Mouse (Mus musculus) lung, embryonic 15.5 days (tissue): ENCODE data around the gene Nxpe2. TPM values are rescaled to one million over a fixed set of nuclear protein-coding genes. Genes with fewer than 3 reads are reported as not detected.
"Not testable (repeated sequence)": the region's sequence is repeated elsewhere in the genome, so short reads cannot be mapped to it uniquely, and the experiment has no call there.

Experiments
- ATAC-seq: fragments of 200-750 bp; cut with Nextera tagmentation; 2 replicates; pipeline ENCODE4 v1.8.0; 2017; ENCODE audit warnings: moderate number of reproducible peaks, borderline replicate concordance; ENCODE audit not compliant: low FRiP score, low TSS enrichment; ENCODE audit errors: extremely low read depth
- H3K27ac ChIP-seq: fragments of 300-500 bp; sonication (generic); 2 replicates; pipeline ENCODE4 v1.5.1; 2015; ENCODE audit warnings: moderate library complexity, mild to moderate bottlenecking, inconsistent platforms
- H3K27me3 ChIP-seq: fragments of 300-500 bp; sonication (generic); 2 replicates; pipeline ENCODE4 v1.6.1; 2015; ENCODE audit warnings: inconsistent platforms
- H3K36me3 ChIP-seq: fragments of 300-500 bp; sonication (generic); 2 replicates; pipeline ENCODE4 v1.6.1; 2015; ENCODE audit warnings: inconsistent platforms
- H3K4me1 ChIP-seq: fragments of 300-500 bp; sonication (generic); 2 replicates; pipeline ENCODE4 v1.6.1; 2015; ENCODE audit warnings: inconsistent platforms
- H3K4me2 ChIP-seq: fragments of 300-500 bp; sonication (generic); 2 replicates; pipeline ENCODE4 v1.6.1; 2015; ENCODE audit warnings: inconsistent platforms, mild to moderate bottlenecking, moderate library complexity
- H3K4me3 ChIP-seq: fragments of 300-500 bp; sonication (generic); 2 replicates; pipeline ENCODE4 v1.5.1; 2015; ENCODE audit warnings: mild to moderate bottlenecking, inconsistent platforms
- H3K9ac ChIP-seq: fragments of 300-500 bp; sonication (generic); 2 replicates; pipeline ENCODE4 v1.6.1; 2015; ENCODE audit warnings: inconsistent platforms
- H3K9me3 ChIP-seq: fragments of 300-500 bp; sonication (generic); 2 replicates; pipeline ENCODE4 v1.6.1; 2016; ENCODE audit warnings: inconsistent platforms
- WGBS: fragments of 180-500 bp; shearing (Covaris S2); methylation state at CpG from one replicate; pipeline ENCODE4 v1.1.7; 2015; 5-methylcytosine and 5-hydroxymethylcytosine counted together
- polyA plus RNA-seq: library from polyadenylated mRNA; unstranded; fragments of >200 nt; fragmentation: Nextera tagmentation; extraction: Ambion mirVana; gene quantifications from 2 replicates; pipeline ENCODE4 v1.2.1, GENCODE M21; 2015

The Nxpe2 gene
- polyA plus RNA-seq, 1 experiment from 2014 or later = 0.97 TPM

DNA sequence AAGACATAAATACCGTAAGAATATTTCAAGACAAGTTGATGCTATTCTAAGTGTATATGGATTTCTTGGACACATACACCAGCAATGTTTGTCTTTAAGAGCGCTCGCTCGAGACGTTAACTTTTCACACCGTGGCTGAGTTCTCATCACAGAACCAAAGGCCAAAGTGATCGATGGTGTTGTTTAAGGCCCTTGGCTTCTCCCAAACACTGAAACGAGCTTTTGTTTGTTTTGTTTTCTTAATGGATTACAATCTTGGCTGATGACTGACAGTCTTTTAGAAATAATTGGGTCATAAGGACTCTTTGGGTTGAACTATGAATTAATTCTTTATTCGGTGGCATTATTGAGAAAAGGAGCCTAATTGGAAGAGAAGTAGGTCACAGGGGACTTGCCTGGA is 7.8 kb downstream of the Nxpe2 start:
- 50% methylated on average over 9 of the region's 9 CpGs for WGBS
- Histone ChIP-seq H3K27ac (no peak overlapping the region), H3K27me3 (no peaks in the 10 kb centered on the region), H3K9ac (no peak overlapping the region), H3K36me3 (no peaks in the 10 kb centered on the region), H3K4me2 (no peak overlapping the region), H3K4me1 (no peaks in the 10 kb centered on the region), H3K4me3 (no peak overlapping the region), H3K9me3 (no peaks in the 10 kb centered on the region)
- no peak for ATAC-seq

DNA sequence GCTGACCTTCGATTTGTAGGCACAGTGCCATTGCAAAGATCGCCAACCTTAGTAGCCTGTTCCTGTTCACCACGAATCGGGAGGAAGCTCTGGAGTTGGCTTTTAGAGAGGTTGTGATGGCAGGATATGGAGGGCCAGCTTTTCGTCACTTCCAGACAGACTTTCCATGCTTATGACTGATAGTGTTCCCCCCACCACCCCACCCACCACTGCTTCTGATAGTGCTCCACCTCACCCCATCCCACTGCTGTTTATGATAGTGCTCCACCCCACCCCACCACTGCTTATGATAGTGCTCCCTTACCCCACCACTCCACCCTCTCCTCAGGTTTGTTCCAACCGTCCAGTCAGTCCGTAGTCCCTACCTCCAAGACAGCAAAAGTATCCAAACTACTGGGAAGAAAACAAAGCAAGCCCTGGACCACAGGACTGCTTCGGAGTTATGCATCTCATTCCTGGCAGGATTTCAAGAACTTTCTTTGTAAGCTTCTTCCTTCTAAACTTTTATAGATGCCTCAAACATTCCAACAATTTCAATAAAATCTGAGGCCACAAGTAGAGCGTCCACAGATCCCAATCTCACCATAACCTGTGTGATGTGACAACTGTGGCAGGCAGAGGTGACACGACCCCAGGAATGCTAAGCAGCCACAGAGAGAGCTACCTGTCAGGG is 12.4 kb downstream of the Nxpe2 start:
- no peak overlapping the region for H3K27ac ChIP-seq
- no peak overlapping the region for H3K4me3 ChIP-seq
- H3K9ac ChIP-seq = no peak overlapping the region
- no peaks in the 10 kb centered on the region for H3K4me1 ChIP-seq
- 58% methylated on average over 10 of the region's 10 CpGs for WGBS
- no peak overlapping the region for H3K4me2 ChIP-seq
- no peaks in the 10 kb centered on the region for H3K27me3 ChIP-seq
- no peaks in the 10 kb centered on the region for H3K36me3 ChIP-seq
- peak; percentile 35; the same call in 1 of the 2 replicates for ATAC-seq
- H3K9me3 ChIP-seq = no peaks in the 10 kb centered on the region

DNA sequence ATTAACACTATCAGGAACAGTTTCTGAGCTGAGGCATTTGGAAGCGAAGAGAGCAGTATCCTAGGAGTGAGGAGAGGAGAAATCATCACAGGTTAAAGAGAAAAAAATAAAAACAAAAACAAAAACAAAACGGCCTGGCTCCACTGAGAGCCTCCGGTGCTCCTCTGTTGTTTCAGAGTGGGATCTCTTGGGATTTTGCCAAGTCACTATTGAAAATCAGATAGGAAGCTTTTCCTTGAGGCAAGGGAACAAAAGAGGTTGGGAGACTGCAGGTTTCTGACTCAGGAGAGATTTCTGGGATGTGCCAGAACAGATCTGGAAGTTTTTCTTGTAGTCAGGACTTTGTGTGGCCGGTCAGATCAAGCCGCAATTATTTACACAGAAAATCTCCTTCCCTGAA is 13.7 kb downstream of the Nxpe2 start:
- no peak overlapping the region for H3K9ac ChIP-seq
- 52% methylated on average over 5 of the region's 5 CpGs for WGBS
- no peak overlapping the region for H3K27ac ChIP-seq
- H3K4me2 ChIP-seq = no peak overlapping the region
- H3K36me3 ChIP-seq = no peaks in the 10 kb centered on the region
- no peaks in the 10 kb centered on the region for H3K4me1 ChIP-seq
- H3K9me3 ChIP-seq = no peaks in the 10 kb centered on the region
- H3K4me3 ChIP-seq = no peak overlapping the region
- H3K27me3 ChIP-seq = no peaks in the 10 kb centered on the region
- no peak for ATAC-seq

DNA sequence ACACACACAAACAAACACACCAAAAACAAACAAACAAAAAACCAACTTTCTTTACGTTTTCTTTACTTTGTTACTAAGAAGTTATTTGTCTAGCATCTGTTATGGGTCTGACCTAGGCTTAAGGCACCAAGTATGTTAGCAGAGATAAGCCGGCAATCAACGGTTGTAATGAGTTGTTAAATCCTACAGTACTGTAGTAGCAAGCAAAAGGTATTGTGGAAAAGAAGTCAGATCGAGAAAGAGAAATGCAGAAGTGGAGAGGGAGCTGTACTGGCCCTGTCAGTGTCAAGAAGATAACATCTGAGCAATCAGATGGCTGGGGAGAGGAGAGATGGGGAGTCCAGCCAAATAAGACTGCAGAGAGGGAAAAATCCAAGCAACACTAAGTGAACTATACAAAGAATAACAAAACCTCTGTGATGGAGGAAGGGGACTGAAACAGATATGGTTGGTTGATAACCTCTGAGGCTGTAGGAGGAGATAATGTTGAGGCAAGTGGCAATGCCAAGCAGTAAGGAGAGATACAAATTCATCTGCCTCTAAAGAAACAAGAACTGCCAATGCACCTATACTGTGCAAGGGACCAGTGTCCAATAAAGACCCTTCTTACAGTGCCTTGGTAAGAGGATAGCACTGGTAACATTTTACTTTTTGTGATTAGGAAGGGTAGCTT is 14.3 kb downstream of the Nxpe2 start:
- 49% methylated on average over 4 of the region's 4 CpGs for WGBS
- H3K27me3 ChIP-seq = no peaks in the 10 kb centered on the region
- ATAC-seq = no peak
- no peak overlapping the region for H3K9ac ChIP-seq
- H3K4me3 ChIP-seq = no peak overlapping the region
- H3K36me3 ChIP-seq = no peaks in the 10 kb centered on the region
- H3K4me1 ChIP-seq = no peaks in the 10 kb centered on the region
- no peaks in the 10 kb centered on the region for H3K9me3 ChIP-seq
- no peak overlapping the region for H3K4me2 ChIP-seq
- no peak overlapping the region for H3K27ac ChIP-seq

DNA sequence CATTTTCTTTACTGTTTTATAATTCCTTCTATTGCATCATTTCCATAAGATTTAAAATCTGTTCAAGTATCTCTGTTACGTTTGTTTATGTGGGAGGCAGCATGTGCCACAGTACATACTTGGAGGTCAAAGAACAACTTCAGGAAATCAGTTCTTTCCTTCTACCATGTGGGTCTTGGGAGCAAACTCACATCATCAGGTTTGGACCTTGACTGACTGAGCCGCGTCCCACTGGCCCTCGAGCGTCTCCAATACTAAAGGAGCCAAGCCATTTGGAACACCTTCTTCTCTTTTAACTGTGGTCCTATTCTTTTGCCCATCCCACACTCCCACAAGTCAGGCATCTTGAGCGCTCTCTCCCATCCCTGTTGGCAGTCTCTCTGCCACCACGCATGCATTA is 23.7 kb downstream of the Nxpe2 start:
- no peak for ATAC-seq
- no peaks in the 10 kb centered on the region for H3K9me3 ChIP-seq
- 57% methylated on average over 7 of the region's 7 CpGs for WGBS
- no peak overlapping the region for H3K4me3 ChIP-seq
- H3K27ac ChIP-seq = no peak overlapping the region
- H3K4me2 ChIP-seq = no peak overlapping the region
- no peak overlapping the region for H3K9ac ChIP-seq
- H3K36me3 ChIP-seq = no peaks in the 10 kb centered on the region
- no peaks in the 10 kb centered on the region for H3K27me3 ChIP-seq
- H3K4me1 ChIP-seq = no peaks in the 10 kb centered on the region

- Histone ChIP-seq H3K4me2 (no peak overlapping the region), H3K36me3 (no peaks in the 10 kb centered on the region), H3K9me3 (no peaks in the 10 kb centered on the region), H3K4me1 (no peaks in the 10 kb centered on the region), H3K27me3 (no peaks in the 10 kb centered on the region), H3K27ac (no peak overlapping the region), H3K4me3 (no peak overlapping the region), H3K9ac (no peak overlapping the region)
- ATAC-seq = no peak
- WGBS = 74% methylated on average over 9 of the region's 9 CpGs
Measured at GRCm38 (mm10) chr9:48326338-48326737, 26.9 kb downstream of the Nxpe2 start.

- H3K9me3 ChIP-seq = no peaks in the 10 kb centered on the region
- no peak overlapping the region for H3K9ac ChIP-seq
- no peak for ATAC-seq
- H3K4me2 ChIP-seq = no peak overlapping the region
- 43% methylated on average over 1 of the region's 1 CpGs for WGBS
- no peak overlapping the region for H3K27ac ChIP-seq
- H3K4me3 ChIP-seq = no peak overlapping the region
- H3K4me1 ChIP-seq = no peaks in the 10 kb centered on the region
- no peaks in the 10 kb centered on the region for H3K36me3 ChIP-seq
- no peaks in the 10 kb centered on the region for H3K27me3 ChIP-seq
Measured at GRCm38 (mm10) chr9:48315825-48316224, 37.4 kb downstream of the Nxpe2 start.

- H3K4me3 ChIP-seq = no peak overlapping the region
- H3K4me1 ChIP-seq = no peaks in the 10 kb centered on the region
- no peaks in the 10 kb centered on the region for H3K27me3 ChIP-seq
- H3K27ac ChIP-seq = peak overlapping the region; percentile 72
- no peaks in the 10 kb centered on the region for H3K9me3 ChIP-seq
- no peak overlapping the region for H3K9ac ChIP-seq
- 38% methylated on average over 3 of the region's 3 CpGs for WGBS
- peak overlapping the region; percentile 4; the same call in 1 of the 2 replicates for H3K4me2 ChIP-seq
- ATAC-seq = no peak
- no peaks in the 10 kb centered on the region for H3K36me3 ChIP-seq
Measured at GRCm38 (mm10) chr9:48314194-48314593, 39.1 kb downstream of the Nxpe2 start.

GRCm38 (mm10) chr9:48311241-48311640 is 42.0 kb downstream of the Nxpe2 start:
- H3K4me3 ChIP-seq = no peak overlapping the region
- H3K27me3 ChIP-seq = no peaks in the 10 kb centered on the region
- WGBS = 74% methylated on average over 5 of the region's 5 CpGs
- H3K9me3 ChIP-seq = no peaks in the 10 kb centered on the region
- H3K36me3 ChIP-seq = no peaks in the 10 kb centered on the region
- ATAC-seq = no peak
- no peak overlapping the region for H3K9ac ChIP-seq
- H3K27ac ChIP-seq = no peak overlapping the region
- no peak overlapping the region for H3K4me2 ChIP-seq
- no peaks in the 10 kb centered on the region for H3K4me1 ChIP-seq

GRCm38 (mm10) chr9:48303564-48303963 is 49.7 kb downstream of the Nxpe2 start:
- H3K9me3 ChIP-seq, H3K27ac ChIP-seq, H3K4me1 ChIP-seq, H3K27me3 ChIP-seq, H3K36me3 ChIP-seq, H3K4me3 ChIP-seq, H3K9ac ChIP-seq, ATAC-seq, H3K4me2 ChIP-seq: not testable (repeated sequence)
- WGBS = 49% methylated on average over 5 of the region's 5 CpGs

DNA sequence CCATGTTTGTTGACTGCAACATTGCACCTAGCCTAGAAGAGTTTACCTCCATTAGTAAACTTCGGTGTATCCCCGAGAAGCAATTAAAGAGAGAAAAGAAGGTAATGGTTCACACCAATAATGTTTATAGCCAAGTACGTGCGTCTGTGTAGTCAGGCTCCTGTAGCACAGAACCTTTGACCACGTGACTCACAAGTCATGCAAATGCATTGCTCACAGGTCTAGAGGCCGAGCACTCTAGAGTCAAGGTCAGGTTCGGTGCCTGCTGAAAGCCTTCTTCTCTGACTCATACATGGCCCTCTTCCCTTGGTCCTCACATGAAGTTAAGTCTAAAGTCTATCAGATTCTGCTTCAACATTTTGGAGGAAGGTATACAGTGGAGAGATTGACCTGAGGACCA is 54.3 kb downstream of the Nxpe2 start:
- H3K4me2 ChIP-seq = no peak overlapping the region
- no peak for ATAC-seq
- no peaks in the 10 kb centered on the region for H3K36me3 ChIP-seq
- 81% methylated on average over 7 of the region's 7 CpGs for WGBS
- no peak overlapping the region for H3K9ac ChIP-seq
- H3K4me1 ChIP-seq = no peaks in the 10 kb centered on the region
- H3K27ac ChIP-seq = no peak overlapping the region
- H3K4me3 ChIP-seq = no peak overlapping the region
- no peaks in the 10 kb centered on the region for H3K27me3 ChIP-seq
- no peaks in the 10 kb centered on the region for H3K9me3 ChIP-seq

DNA sequence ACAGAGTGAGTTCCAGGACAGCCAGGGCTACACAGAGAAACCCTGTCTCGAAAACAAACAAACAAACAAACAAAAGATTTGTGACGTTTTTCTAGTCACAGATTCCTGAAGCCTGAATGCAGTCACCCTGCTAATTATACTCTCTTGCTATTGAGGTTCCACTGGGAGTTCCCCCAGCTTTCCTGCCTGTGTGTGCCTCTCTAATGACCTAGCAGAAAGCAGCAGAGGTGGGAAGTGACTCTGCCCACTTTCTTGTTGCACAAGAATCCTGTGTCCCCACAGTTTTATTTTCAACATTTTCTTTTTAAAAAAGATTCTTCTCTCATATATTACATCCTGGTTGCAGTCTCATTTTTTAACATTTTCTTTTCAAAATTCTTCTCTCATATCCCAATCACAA is 58.5 kb downstream of the Nxpe2 start:
- Histone ChIP-seq H3K27me3 (no peaks in the 10 kb centered on the region), H3K9me3 (no peaks in the 10 kb centered on the region), H3K27ac (no peak overlapping the region), H3K36me3 (no peaks in the 10 kb centered on the region), H3K4me3 (no peak overlapping the region), H3K4me1 (no peaks in the 10 kb centered on the region), H3K4me2 (no peak overlapping the region), H3K9ac (no peak overlapping the region)
- no peak for ATAC-seq
- 48% methylated on average over 2 of the region's 2 CpGs for WGBS
